Mouse (Mus musculus) CH12.LX (cell line): ENCODE results near the gene Adgrg5. TPM values are rescaled to one million over a fixed set of nuclear protein-coding genes. Genes with fewer than 3 reads are reported as not detected.

ENCODE experiments used
- DNase-seq: peaks from one replicate; pipeline ENCODE4 v3.0.0-alpha.2; 2013; ENCODE audit errors: extremely low read depth
- H3K27ac ChIP-seq: 2 replicates; pipeline ENCODE4 v1.5.1; 2012; ENCODE audit warnings: low read depth, mild to moderate bottlenecking, control low read depth, moderate library complexity; ENCODE audit not compliant: insufficient read depth
- H3K27me3 ChIP-seq: replicated peaks from 2 replicates; pipeline ENCODE3; 2012; ENCODE audit warnings: inconsistent platforms
- H3K36me3 ChIP-seq, 2 experiments: replicated peaks in 1 of 2; 2 replicates each; pipeline versions ENCODE3 to v1.6.1; 2012; ENCODE audit warnings: inconsistent platforms in 1 of 2, low read length in 1 of 2, mild to moderate bottlenecking in 1 of 2, mixed read lengths in 1 of 2, moderate library complexity in 1 of 2; ENCODE audit not compliant: control insufficient read depth in 1 of 2, insufficient read depth in 1 of 2
- H3K4me1 ChIP-seq, 2 experiments: 2 replicates each; pipeline ENCODE4 v1.6.1; 2012; ENCODE audit warnings: inconsistent platforms in 1 of 2, moderate library complexity in 1 of 2; ENCODE audit not compliant: insufficient read depth in 2 of 2, control insufficient read depth in 1 of 2
- H3K4me2 ChIP-seq: 2 replicates; pipeline ENCODE4 v1.6.1; 2012; ENCODE audit warnings: low read depth, mild to moderate bottlenecking, control low read depth; ENCODE audit not compliant: poor library complexity, insufficient read depth, severe bottlenecking
- H3K4me3 ChIP-seq, 3 experiments: fragments of 150-350 bp in 1 of 3; sonication (generic) in 1 of 3; replicated peaks in 1 of 3; 2 replicates each; pipeline versions ENCODE3 to v1.5.1; 2011 to 2012; ENCODE audit warnings: low read depth in 2 of 3, low read length in 2 of 3, mild to moderate bottlenecking in 2 of 3, moderate library complexity in 2 of 3, control low read depth in 1 of 3, improper control_type of control experiment in 1 of 3, inconsistent platforms in 1 of 3, mixed read lengths in 1 of 3; ENCODE audit not compliant: poor library complexity in 1 of 3
- H3K79me2 ChIP-seq: replicated peaks from 2 replicates; pipeline ENCODE4 v1.6.1; 2012; ENCODE audit warnings: mild to moderate bottlenecking, moderate library complexity; ENCODE audit not compliant: control insufficient read depth, poor library complexity, insufficient read depth, severe bottlenecking; ENCODE audit errors: extremely low read depth
- H3K9ac ChIP-seq: 2 replicates; pipeline ENCODE4 v1.6.1; 2012; ENCODE audit warnings: low read depth, mild to moderate bottlenecking, control low read depth, moderate library complexity; ENCODE audit not compliant: insufficient read depth
- H3K9me3 ChIP-seq: replicated peaks from 2 replicates; pipeline ENCODE3; 2012; ENCODE audit warnings: low read length, inconsistent platforms, mixed read lengths
- CTCF ChIP-seq, 2 experiments: IDR thresholded peaks in 1 of 2; conservative IDR thresholded peaks in 1 of 2; 2 replicates each; pipeline ENCODE4 v1.5.1; 2011 to 2012; ENCODE audit warnings: low read depth in 2 of 2, low read length in 2 of 2, improper control_type of control experiment in 1 of 2, inconsistent platforms in 1 of 2, mild to moderate bottlenecking in 1 of 2, moderate library complexity in 1 of 2
- E2F4 ChIP-seq: IDR thresholded peaks from 2 replicates; pipeline ENCODE4 v1.6.1; 2011; ENCODE audit warnings: low read depth, low read length, improper control_type of control experiment; ENCODE audit not compliant: insufficient replicate concordance
- ETS1 ChIP-seq: conservative IDR thresholded peaks from 2 replicates; pipeline ENCODE4 v1.6.1; 2012; ENCODE audit warnings: low read depth, mild to moderate bottlenecking, inconsistent platforms, low read length, improper control_type of control experiment, moderate library complexity
- MYC ChIP-seq: IDR thresholded peaks from 2 replicates; pipeline ENCODE4 v1.6.1; 2011; ENCODE audit warnings: low read depth, mild to moderate bottlenecking, improper control_type of control experiment, low read length
- PAX5 ChIP-seq: IDR thresholded peaks from 2 replicates; pipeline ENCODE4 v1.6.1; 2012; ENCODE audit warnings: low read length, inconsistent platforms, mixed read lengths
- POLR2A ChIP-seq: IDR thresholded peaks from 2 replicates; pipeline ENCODE4 v1.6.1; 2011; ENCODE audit warnings: low read depth, mild to moderate bottlenecking, improper control_type of control experiment, low read length
- SMC3 ChIP-seq: IDR thresholded peaks from 2 replicates; pipeline ENCODE4 v1.6.1; 2011; ENCODE audit warnings: low read depth, low read length, improper control_type of control experiment
- TBP ChIP-seq: conservative IDR thresholded peaks from 2 replicates; pipeline ENCODE4 v1.6.1; 2011; ENCODE audit warnings: low read depth, low read length, improper control_type of control experiment
- UBTF ChIP-seq: IDR thresholded peaks from 2 replicates; pipeline ENCODE4 v1.6.1; 2012; ENCODE audit warnings: low read depth, mild to moderate bottlenecking, inconsistent platforms, low read length, improper control_type of control experiment, moderate library complexity
- USF2 ChIP-seq: conservative IDR thresholded peaks from 2 replicates; pipeline ENCODE4 v1.6.1; 2011; ENCODE audit warnings: low read depth, low read length, improper control_type of control experiment
- ZC3H11A ChIP-seq: IDR thresholded peaks from 2 replicates; pipeline ENCODE4 v1.6.1; 2012; ENCODE audit warnings: low read depth, mild to moderate bottlenecking, inconsistent platforms, low read length, improper control_type of control experiment
- ZNF384 ChIP-seq: IDR thresholded peaks from 2 replicates; pipeline ENCODE4 v1.6.1; 2012; ENCODE audit warnings: low read depth, low read length, improper control_type of control experiment, inconsistent platforms
- dilution Hi-C: fragments of 300-500 bp; cut with MboI; formaldehyde crosslinking; loops from 2 replicates; pipeline ENCODE4 v1.14.3; 2020; ENCODE audit warnings: low sequenced_read_pairs; ENCODE audit not compliant: extremely low pct_unique_long_range_greater_than_20kb, extremely low pct_ligation_motif_present
- in situ Hi-C: fragments of 300-500 bp; cut with MboI; formaldehyde crosslinking; loops from 3 replicates; pipeline ENCODE4 v1.14.3; 2019; ENCODE audit warnings: low sequenced_read_pairs, low pct_ligation_motif_present, low pct_unique_long_range_greater_than_20kb, mixed read lengths
- polyA plus RNA-seq: library from polyadenylated mRNA; unstranded; fragments of >175 nt; gene quantifications from 2 replicates; pipeline ENCODE4 v1.2.1, GENCODE M21; 2012; ENCODE audit warnings: low read depth; ENCODE audit not compliant: insufficient read length
- total RNA-seq, 2 experiments: library from RNA; depleted of rRNA; stranded (reverse); fragments of 300-350 nt in 1 of 2; fragments of >200 nt in 1 of 2; gene quantifications; 2 replicates each; pipeline ENCODE4 v1.2.3; 2012 to 2014

Gene Adgrg5
- total and polyA plus RNA-seq, 3 experiments = 0.81 to 10.0 (median 6.9) TPM

DNA sequence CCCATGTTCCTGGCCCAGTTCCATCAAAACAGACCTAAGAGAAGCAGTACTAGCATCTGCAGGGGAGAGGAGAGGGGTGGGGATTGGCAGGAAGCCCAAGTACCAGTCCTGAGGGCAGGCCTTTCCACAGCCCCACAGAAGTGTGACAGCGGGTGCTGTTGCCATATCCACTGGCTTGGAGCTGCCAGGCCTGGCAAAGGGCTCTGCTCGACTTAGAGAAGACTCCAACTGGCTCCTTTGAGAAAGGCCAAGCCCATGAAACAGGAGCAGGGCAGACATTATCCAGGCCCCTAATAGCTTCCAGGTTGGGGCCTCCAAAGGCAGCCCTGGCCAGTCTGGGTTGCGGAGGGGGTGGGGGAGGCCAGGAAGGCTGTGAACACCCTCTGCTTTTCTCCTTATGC, 8.8 kb upstream of the Adgrg5 start:
- no peak for TF ChIP-seq UBTF
- TF ChIP-seq ETS1 = no peak
- no peak for TF ChIP-seq MYC
- H3K27me3 ChIP-seq = peaks cover 1% of the 10 kb centered on the region
- peaks cover 8 to 42% of the 10 kb centered on the region in 2 experiments for H3K4me1 ChIP-seq
- no peak overlapping the region for H3K9ac ChIP-seq
- no peaks in the 10 kb centered on the region for H3K79me2 ChIP-seq
- H3K36me3 ChIP-seq = peaks cover 10 to 22% of the 10 kb centered on the region in 2 experiments
- no peak overlapping the region for H3K4me3 ChIP-seq
- no peak overlapping the region for H3K4me2 ChIP-seq
- no peak overlapping the region for H3K27ac ChIP-seq
- in situ Hi-C loops = no loop called here
- H3K9me3 ChIP-seq = peaks cover 7% of the 10 kb centered on the region
- dilution Hi-C loops = no loop called here
- no peak for DNase-seq

DNA sequence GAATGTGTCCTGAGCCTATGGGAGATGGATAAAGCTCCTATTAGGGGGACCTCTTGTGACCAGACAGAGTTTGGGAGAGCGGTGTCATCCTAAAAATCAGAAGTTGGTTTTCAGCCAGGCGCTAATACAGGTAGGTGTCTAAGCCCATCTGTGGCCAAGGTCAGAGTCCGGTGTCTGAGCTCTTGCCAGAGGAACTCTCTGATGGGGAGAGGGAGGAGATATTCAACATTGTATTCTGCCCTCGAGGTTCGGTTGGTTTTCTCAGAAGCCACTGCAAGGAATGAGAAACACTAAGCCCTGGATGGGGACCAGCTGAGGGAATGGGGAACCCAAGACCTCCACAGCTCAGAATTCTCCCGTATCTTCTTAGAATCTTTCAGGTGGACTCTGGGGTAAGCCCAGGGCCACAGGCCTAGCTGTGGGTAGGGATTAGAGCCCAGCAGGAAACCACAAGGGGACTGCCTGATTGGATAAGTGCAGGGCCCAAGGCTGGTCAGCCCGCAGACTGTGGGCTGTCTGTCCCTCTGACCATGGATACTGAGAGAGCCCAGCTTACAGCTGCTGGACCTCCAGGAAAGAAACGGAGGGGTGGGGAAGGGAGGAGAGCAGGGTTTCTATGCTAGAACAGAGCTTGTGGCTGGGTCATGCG, 7.1 kb upstream of the Adgrg5 start:
- Histone ChIP-seq H3K4me3 (peak overlapping the region in 1 of 3 experiments; percentile 44), H3K27ac (no peak overlapping the region), H3K4me2 (0 out of 2 replicates have a peak overlapping the region, but pooled peaks have one; percentile 53), H3K36me3 (peaks cover 10 to 19% of the 10 kb centered on the region in 2 experiments), H3K4me1 (peaks cover 12 to 38% of the 10 kb centered on the region in 2 experiments), H3K9me3 (peaks cover 7% of the 10 kb centered on the region), H3K27me3 (peaks cover 1% of the 10 kb centered on the region), H3K79me2 (no peaks in the 10 kb centered on the region), H3K9ac (no peak overlapping the region)
- in situ Hi-C loops (no loop called here), dilution Hi-C loops (no loop called here)
- TF ChIP-seq USF2 (no peak), CTCF (conservative IDR thresholded peaks at IDR 0.05 in 1 of 2, IDR thresholded peaks at IDR 0.05 in 1 of 2; ENCODE audit: low read depth in 2 of 2, low read length in 2 of 2) (no peak), PAX5 (no peak), MYC (no peak), SMC3 (no peak), TBP (no peak), POLR2A (no peak)
- DNase-seq = no peak

DNA sequence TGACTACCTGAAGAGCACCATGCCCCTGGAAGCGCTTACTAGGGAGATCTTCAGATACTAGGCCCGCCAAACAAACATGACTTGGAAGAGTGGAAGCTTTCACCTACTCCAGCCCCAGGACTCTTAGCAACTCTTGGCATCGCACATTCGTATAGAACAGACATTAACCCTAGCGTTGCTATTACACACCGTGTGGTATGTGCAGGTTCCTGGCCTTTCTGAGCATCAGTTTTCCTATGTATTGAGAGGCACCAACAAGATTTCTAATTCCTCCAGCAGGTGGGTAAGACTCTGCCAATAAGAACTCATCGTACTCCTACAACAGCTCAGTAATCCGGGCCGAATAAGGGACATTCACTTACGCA, 6.6 kb upstream of the Adgrg5 start:
- in situ Hi-C loops (no loop called here), dilution Hi-C loops (no loop called here)
- peaks cover 7% of the 10 kb centered on the region for H3K9me3 ChIP-seq
- peaks cover 10 to 15% of the 10 kb centered on the region in 2 experiments for H3K36me3 ChIP-seq
- no peak overlapping the region for H3K27ac ChIP-seq
- peak overlapping the region; percentile 18; the same call in 1 of the 2 replicates for H3K9ac ChIP-seq
- H3K27me3 ChIP-seq = peaks cover 1% of the 10 kb centered on the region
- no peak for TF ChIP-seq ZC3H11A
- TF ChIP-seq E2F4 = no peak
- TF ChIP-seq POLR2A = no peak
- TF ChIP-seq ZNF384 = no peak
- peak overlapping the region; percentile 44 to 62 (median 59) for H3K4me3 ChIP-seq
- H3K4me2 ChIP-seq = peak overlapping the region; percentile 53
- DNase-seq = no peak
- peaks cover 12 to 35% of the 10 kb centered on the region in 2 experiments for H3K4me1 ChIP-seq
- H3K79me2 ChIP-seq = no peaks in the 10 kb centered on the region
